Mouse (Mus musculus): ENCODE data around the gene Rasa4. TPM values are rescaled to one million over a fixed set of nuclear protein-coding genes. Genes with fewer than 3 reads are reported as not detected.
"Not testable (repeated sequence)": the region's sequence is repeated elsewhere in the genome, so short reads cannot be mapped to it uniquely, and the experiment has no call there.

Rasa4 gene
- total RNA-seq, 1 experiment from 2014 or later = 35.9 TPM

GRCm38 (mm10) chr5:136102099-136102820, 18.5 kb downstream of the Rasa4 start:
- peak; percentile 96 for ATAC-seq (replicated peaks; ENCODE audit: low read depth, poor library complexity, severe bottlenecking)

- no peak for ATAC-seq (replicated peaks; ENCODE audit: low read depth, poor library complexity, severe bottlenecking)
Observed at GRCm38 (mm10) chr5:136104511-136104910, 20.8 kb downstream of the Rasa4 start.

- ATAC-seq (replicated peaks; ENCODE audit: low read depth, poor library complexity, severe bottlenecking) = no peak
Observed at GRCm38 (mm10) chr5:136108486-136108885, 24.8 kb downstream of the Rasa4 start.

GRCm38 (mm10) chr5:136109042-136109441, 25.3 kb downstream of the Rasa4 start:
- ATAC-seq (replicated peaks; ENCODE audit: low read depth, poor library complexity, severe bottlenecking) = no peak

GRCm38 (mm10) chr5:136113546-136113945, 29.8 kb downstream of the Rasa4 start:
- ATAC-seq (replicated peaks; ENCODE audit: low read depth, poor library complexity, severe bottlenecking) = not testable (repeated sequence)

- ATAC-seq (replicated peaks; ENCODE audit: low read depth, poor library complexity, severe bottlenecking) = peak; percentile 97
Observed at GRCm38 (mm10) chr5:136115891-136116783, 32.4 kb downstream of the Rasa4 start, which contains the start of gene Polr2j. Gene Polr2j (plus strand): TSS chr5:136116631.

GRCm38 (mm10) chr5:136116784-136117112, 33.0 kb downstream of the Rasa4 start:
- peak; percentile 37 for ATAC-seq (replicated peaks; ENCODE audit: low read depth, poor library complexity, severe bottlenecking)

- ATAC-seq (replicated peaks; ENCODE audit: low read depth, poor library complexity, severe bottlenecking) = no peak
Observed at GRCm38 (mm10) chr5:136122165-136122564, 38.4 kb downstream of the Rasa4 start.

- ATAC-seq (replicated peaks; ENCODE audit: low read depth, poor library complexity, severe bottlenecking) = peak; percentile 86
Observed at GRCm38 (mm10) chr5:136135571-136136291, 52.0 kb downstream of the Rasa4 start, which contains the start of the genes Lrwd1 and Alkbh4. Gene Lrwd1 (minus strand): TSS chr5:136136074. Gene Alkbh4 (plus strand): TSS chr5:136136146.

GRCm38 (mm10) chr5:136136292-136136990, 52.7 kb downstream of the Rasa4 start:
- no peak for ATAC-seq (replicated peaks; ENCODE audit: low read depth, poor library complexity, severe bottlenecking)

GRCm38 (mm10) chr5:136137658-136138274, 54.0 kb downstream of the Rasa4 start:
- 0 out of 2 replicates have a peak, but pooled peaks have one; percentile 21 for ATAC-seq (replicated peaks; ENCODE audit: low read depth, poor library complexity, severe bottlenecking)

GRCm38 (mm10) chr5:136139393-136139792, 55.7 kb downstream of the Rasa4 start:
- ATAC-seq (replicated peaks; ENCODE audit: low read depth, poor library complexity, severe bottlenecking) = no peak

GRCm38 (mm10) chr5:136140057-136140482, 56.4 kb downstream of the Rasa4 start:
- peak; percentile 43 for ATAC-seq (replicated peaks; ENCODE audit: low read depth, poor library complexity, severe bottlenecking)

GRCm38 (mm10) chr5:136142746-136143145, 59.0 kb downstream of the Rasa4 start:
- no peak for ATAC-seq (replicated peaks; ENCODE audit: low read depth, poor library complexity, severe bottlenecking)

GRCm38 (mm10) chr5:136143161-136143755, 59.5 kb downstream of the Rasa4 start:
- no peak for ATAC-seq (replicated peaks; ENCODE audit: low read depth, poor library complexity, severe bottlenecking)

GRCm38 (mm10) chr5:136144606-136145430, 61.1 kb downstream of the Rasa4 start:
- ATAC-seq (replicated peaks; ENCODE audit: low read depth, poor library complexity, severe bottlenecking) = no peak

GRCm38 (mm10) chr5:136146936-136147335, 63.2 kb downstream of the Rasa4 start:
- no peak for ATAC-seq (replicated peaks; ENCODE audit: low read depth, poor library complexity, severe bottlenecking)

- ATAC-seq (replicated peaks; ENCODE audit: low read depth, poor library complexity, severe bottlenecking) = no peak
Observed at GRCm38 (mm10) chr5:136147704-136148103, 64.0 kb downstream of the Rasa4 start.

All from common myeloid progenitor, adult 5-6 weeks (primary cell).